Mouse (Mus musculus) gastrocnemius, adult 2 months (tissue): ENCODE data around the gene Nfkbil1. TPM values are rescaled to one million over a fixed set of nuclear protein-coding genes. Genes with fewer than 3 reads are reported as not detected.
A peak's percentile ranks its signal among the peaks of the same experiment; 100 is the strongest.

Source experiments
- DNase-seq: peaks from one replicate; pipeline ENCODE4 v3.0.0; 2022
- H3K27ac ChIP-seq: fragments of 200-600 bp; 2 replicates; pipeline ENCODE4 v1.8.1; 2022; ENCODE audit warnings: mild to moderate bottlenecking
- H3K4me3 ChIP-seq: fragments of 200-600 bp; 2 replicates; pipeline ENCODE4 v1.8.1; 2022; ENCODE audit warnings: mild to moderate bottlenecking, moderate library complexity
- CTCF ChIP-seq: fragments of 200-600 bp; IDR thresholded peaks from 2 replicates; pipeline ENCODE4 v1.8.1; 2022; ENCODE audit warnings: antibody characterized with exemption, mild to moderate bottlenecking, moderate library complexity
- intact Hi-C: fragments of 180-260 bp; cut with DNase I; formaldehyde crosslinking; loops from one replicate; pipeline ENCODE4 v1.15.1; 2025
- total RNA-seq, 2 experiments: library from RNA; stranded (reverse); gene quantifications; 2 replicates each; pipeline ENCODE4 v1.2.3; 2021

The Nfkbil1 gene
- total RNA-seq, 2 experiments from 2014 or later = 7.0 to 7.8 TPM

GRCm38 (mm10) chr17:35251162-35251719, 15.6 kb upstream of the Nfkbil1 start:
- Histone ChIP-seq H3K27ac (no peak overlapping the region), H3K4me3 (no peak overlapping the region)
- no peak for TF ChIP-seq CTCF
- intact Hi-C loops = no loop called here
- DNase-seq = no peak

GRCm38 (mm10) chr17:35250348-35251120, 14.9 kb upstream of the Nfkbil1 start:
- intact Hi-C loops = no loop called here
- no peak overlapping the region for H3K4me3 ChIP-seq
- no peak for TF ChIP-seq CTCF
- no peak overlapping the region for H3K27ac ChIP-seq
- DNase-seq = no peak

- Histone ChIP-seq H3K27ac (no peak overlapping the region), H3K4me3 (no peak overlapping the region)
- TF ChIP-seq CTCF = no peak
- intact Hi-C loops = no loop called here
- no peak for DNase-seq
Measured at GRCm38 (mm10) chr17:35249451-35250197, 14.0 kb upstream of the Nfkbil1 start.

- intact Hi-C loops = no loop called here
Measured at GRCm38 (mm10) chr17:35248986-35249385, 13.4 kb upstream of the Nfkbil1 start.

GRCm38 (mm10) chr17:35247144-35247543, 11.6 kb upstream of the Nfkbil1 start:
- no peak for DNase-seq
- no peak overlapping the region for H3K27ac ChIP-seq
- no peak overlapping the region for H3K4me3 ChIP-seq
- TF ChIP-seq CTCF = no peak
- intact Hi-C loops = no loop called here

More at GRCm38 (mm10) chr17:35248986-35249385, 13.4 kb upstream of the Nfkbil1 start:
- no peak for TF ChIP-seq CTCF
- DNase-seq = no peak
- Histone ChIP-seq H3K27ac (no peak overlapping the region), H3K4me3 (no peak overlapping the region)

- intact Hi-C loops = no loop called here
- Histone ChIP-seq H3K4me3 (no peak overlapping the region), H3K27ac (0 out of 2 replicates have a peak overlapping the region, but pooled peaks have one; percentile 13)
- TF ChIP-seq CTCF = peak; percentile 47
- DNase-seq = no peak
Measured at GRCm38 (mm10) chr17:35245731-35246623, 10.4 kb upstream of the Nfkbil1 start.

- 0 out of 2 replicates have a peak overlapping the region, but pooled peaks have one; percentile 13 for H3K27ac ChIP-seq
- H3K4me3 ChIP-seq = peak overlapping the region; percentile 31; the same call in 1 of the 2 replicates
- no peak for TF ChIP-seq CTCF
- intact Hi-C loops = loop anchor here (5.0 kb wide), 1 partner anchor 348 kb away; the partner anchor contains the start of genes C2 and Ehmt2
- no peak for DNase-seq
Measured at GRCm38 (mm10) chr17:35244999-35245398, 9.4 kb upstream of the Nfkbil1 start.

GRCm38 (mm10) chr17:35243086-35243485, 7.5 kb upstream of the Nfkbil1 start:
- intact Hi-C loops = loop anchor here (2.0 to 5.0 kb wide), 2 partner anchors 346 to 656 kb away; partner anchors contain the start of genes C2 and Ehmt2
- peak overlapping the region; percentile 98 for H3K27ac ChIP-seq
- DNase-seq = peak; percentile 70
- H3K4me3 ChIP-seq = peak overlapping the region; percentile 98
- TF ChIP-seq CTCF = no peak

- Histone ChIP-seq H3K27ac (peak overlapping the region; percentile 98), H3K4me3 (peak overlapping the region; percentile 98)
- intact Hi-C loops = loop anchor here (2.0 to 5.0 kb wide), 2 partner anchors 345 to 655 kb away; partner anchors contain the start of genes C2 and Ehmt2
- DNase-seq = peak; percentile 83
- no peak for TF ChIP-seq CTCF
Measured at GRCm38 (mm10) chr17:35242015-35242941, 6.7 kb upstream of the Nfkbil1 start.

- intact Hi-C loops = loop anchor here (2.0 to 5.0 kb wide), 2 partner anchors 344 to 655 kb away; partner anchors contain the start of genes C2 and Ehmt2
- H3K4me3 ChIP-seq = peak within 1 kb of the TSS; percentile 98
- DNase-seq = peak; percentile 98
- TF ChIP-seq CTCF = peak; percentile 19; the same call in 1 of the 2 replicates
- H3K27ac ChIP-seq = peak within 1 kb of the TSS; percentile 98
Measured at GRCm38 (mm10) chr17:35241305-35242014, 5.9 kb upstream of the Nfkbil1 start, which contains the start of gene Ddx39b. Gene Ddx39b, plus strand, starts transcription at chr17:35241746.
